Mouse (Mus musculus) testis, adult 2 months (tissue): ENCODE measurements around the gene Arhgap44. TPM values are rescaled to one million over a fixed set of nuclear protein-coding genes. Genes with fewer than 3 reads are reported as not detected.

Experiments
- H3K27ac ChIP-seq: fragments of 200-500 bp; 2 replicates; pipeline ENCODE4 v1.5.1; 2012; ENCODE audit warnings: low read depth, low read length; ENCODE audit not compliant: control insufficient read depth, insufficient read depth
- H3K27me3 ChIP-seq: fragments of 200-500 bp; 2 replicates; pipeline ENCODE4 v1.6.1; 2012; ENCODE audit warnings: mild to moderate bottlenecking, low read length, moderate library complexity; ENCODE audit not compliant: control insufficient read depth, insufficient read depth
- H3K36me3 ChIP-seq: fragments of 200-500 bp; 2 replicates; pipeline ENCODE4 v1.6.1; 2012; ENCODE audit warnings: mild to moderate bottlenecking, low read length; ENCODE audit not compliant: control insufficient read depth, insufficient read depth
- H3K4me1 ChIP-seq: fragments of 200-500 bp; 2 replicates; pipeline ENCODE4 v1.6.1; 2012; ENCODE audit warnings: low read length; ENCODE audit not compliant: control insufficient read depth, insufficient read depth
- H3K4me3 ChIP-seq: fragments of 200-500 bp; 2 replicates; pipeline ENCODE4 v1.5.1; 2012; ENCODE audit warnings: low read depth, mild to moderate bottlenecking, low read length, moderate library complexity, mixed read lengths; ENCODE audit not compliant: control insufficient read depth
- CTCF ChIP-seq: fragments of 200-500 bp; IDR thresholded peaks from 2 replicates; pipeline ENCODE4 v1.5.1; 2012; ENCODE audit warnings: low read depth, mild to moderate bottlenecking, inconsistent platforms, low read length, moderate library complexity; ENCODE audit not compliant: control insufficient read depth, insufficient read depth, insufficient replicate concordance
- POLR2A ChIP-seq: fragments of 200-500 bp; IDR thresholded peaks from 2 replicates; pipeline ENCODE4 v1.6.1; 2012; ENCODE audit warnings: low read depth, mild to moderate bottlenecking, inconsistent platforms, low read length, moderate library complexity; ENCODE audit not compliant: control insufficient read depth
- polyA plus RNA-seq: library from polyadenylated mRNA; depleted of rRNA; stranded (reverse); fragments of >200 nt; gene quantifications from 2 replicates; pipeline ENCODE4 v1.2.3, GENCODE M21; 2012

Arhgap44 gene
- polyA plus RNA-seq, 1 experiment = 8.6 TPM

DNA sequence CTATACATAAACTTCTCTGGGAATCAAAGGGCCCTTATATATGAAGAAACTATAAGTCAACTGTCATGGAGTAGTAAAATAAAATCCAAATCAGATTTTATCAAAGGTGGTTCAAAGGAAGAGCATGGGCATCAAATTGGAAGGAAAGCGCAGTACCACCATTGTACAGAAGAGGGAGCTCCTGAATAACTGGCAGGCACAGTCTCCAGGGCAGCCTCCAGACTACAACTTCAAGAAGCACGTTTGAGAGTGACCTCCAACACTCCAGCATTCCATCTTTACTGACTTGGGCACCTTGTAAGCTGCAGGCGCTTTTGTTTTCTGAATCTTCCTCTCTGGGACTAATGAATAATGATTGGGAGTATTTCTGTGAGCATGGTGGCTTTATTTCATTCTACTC, 34.5 kb upstream of the Arhgap44 start:
- TF ChIP-seq CTCF (peak; percentile 64; the same call in 1 of the 2 replicates), POLR2A (no peak)
- H3K4me3 ChIP-seq = no peak overlapping the region
- H3K27ac ChIP-seq = no peak overlapping the region
- H3K36me3 ChIP-seq = no peaks in the 10 kb centered on the region
- no peaks in the 10 kb centered on the region for H3K27me3 ChIP-seq
- H3K4me1 ChIP-seq = no peaks in the 10 kb centered on the region

DNA sequence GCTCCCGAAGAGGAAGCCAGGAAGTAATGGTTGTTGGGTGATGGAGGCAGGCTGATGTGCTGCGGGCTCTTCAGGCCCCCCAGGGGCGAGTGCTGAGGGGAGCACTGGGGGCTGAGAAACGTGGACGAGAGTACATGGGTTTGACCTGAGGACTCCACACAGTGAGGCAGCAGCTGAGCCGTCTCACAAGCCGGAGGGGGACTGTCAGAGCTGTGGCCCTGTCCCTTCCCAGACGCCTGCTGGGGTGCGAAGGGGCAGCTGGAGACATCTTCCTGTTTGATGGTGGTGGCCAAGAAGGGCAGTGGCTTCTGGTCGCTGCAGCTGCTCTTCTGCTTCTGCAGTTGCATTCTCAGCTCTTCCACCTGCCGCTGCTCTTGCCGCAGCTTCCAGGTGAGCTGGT, 24.2 kb upstream of the Arhgap44 start:
- no peaks in the 10 kb centered on the region for H3K27me3 ChIP-seq
- peak overlapping the region; percentile 22 for H3K4me3 ChIP-seq
- no peak overlapping the region for H3K27ac ChIP-seq
- no peaks in the 10 kb centered on the region for H3K36me3 ChIP-seq
- TF ChIP-seq CTCF (no peak), POLR2A (no peak)
- peaks cover 4% of the 10 kb centered on the region; the same call in 1 of the 2 replicates for H3K4me1 ChIP-seq

DNA sequence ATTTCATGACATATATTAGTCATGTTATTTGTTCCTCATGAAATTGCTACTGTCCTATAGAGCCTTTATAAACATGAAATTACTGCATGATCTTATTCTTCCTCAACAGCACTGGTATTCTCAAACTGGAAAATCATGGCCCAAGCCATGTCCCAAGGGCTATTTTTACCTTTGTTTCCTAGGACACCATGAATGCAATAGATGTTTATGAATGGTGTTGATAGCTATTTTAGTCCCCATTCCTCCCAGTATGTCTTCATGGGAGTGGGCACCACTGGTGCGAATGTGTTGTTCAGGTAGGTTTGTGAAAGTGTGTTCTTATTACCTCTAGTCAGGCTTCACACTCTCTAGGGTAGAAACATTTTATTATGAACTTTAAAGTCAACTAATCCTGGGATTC, 22.4 kb upstream of the Arhgap44 start:
- Histone ChIP-seq H3K4me1 (peaks cover 4% of the 10 kb centered on the region; the same call in 1 of the 2 replicates), H3K27me3 (no peaks in the 10 kb centered on the region), H3K4me3 (no peak overlapping the region), H3K27ac (no peak overlapping the region), H3K36me3 (no peaks in the 10 kb centered on the region)
- TF ChIP-seq CTCF (no peak), POLR2A (no peak)

DNA sequence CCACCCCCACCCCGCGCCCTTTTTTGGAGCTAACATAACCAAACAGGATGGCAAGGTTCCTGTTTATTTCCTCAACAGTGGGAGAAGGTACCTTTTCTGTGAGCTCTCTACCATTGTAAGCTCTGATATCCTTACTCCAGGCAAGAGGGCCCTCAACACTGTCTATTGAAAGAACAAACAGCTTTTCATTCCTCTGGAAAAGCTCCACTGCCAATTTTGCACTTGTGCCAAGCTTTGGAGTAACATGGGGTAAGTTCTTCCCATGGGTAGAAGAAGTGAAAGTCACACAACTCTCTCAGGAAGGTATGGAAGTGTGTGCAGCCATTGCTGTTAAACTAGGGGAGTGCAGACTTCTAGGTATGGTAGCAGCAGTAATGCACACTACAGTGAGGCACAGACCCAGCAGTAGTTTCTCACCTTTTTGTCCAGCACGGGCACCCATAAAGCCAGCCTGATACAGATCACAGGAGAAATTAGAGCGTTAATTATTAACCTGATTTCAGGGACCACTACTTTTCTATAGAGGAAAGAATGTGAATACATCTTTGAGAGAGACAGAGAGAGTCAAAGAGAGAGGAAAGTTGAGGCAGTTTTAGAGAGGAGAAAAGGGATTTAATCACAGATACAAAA, 7.5 kb upstream of the Arhgap44 start:
- no peaks in the 10 kb centered on the region for H3K27me3 ChIP-seq
- H3K27ac ChIP-seq = no peak overlapping the region
- H3K4me1 ChIP-seq = no peaks in the 10 kb centered on the region
- no peaks in the 10 kb centered on the region for H3K36me3 ChIP-seq
- H3K4me3 ChIP-seq = no peak overlapping the region
- TF ChIP-seq CTCF = no peak
- no peak for TF ChIP-seq POLR2A

DNA sequence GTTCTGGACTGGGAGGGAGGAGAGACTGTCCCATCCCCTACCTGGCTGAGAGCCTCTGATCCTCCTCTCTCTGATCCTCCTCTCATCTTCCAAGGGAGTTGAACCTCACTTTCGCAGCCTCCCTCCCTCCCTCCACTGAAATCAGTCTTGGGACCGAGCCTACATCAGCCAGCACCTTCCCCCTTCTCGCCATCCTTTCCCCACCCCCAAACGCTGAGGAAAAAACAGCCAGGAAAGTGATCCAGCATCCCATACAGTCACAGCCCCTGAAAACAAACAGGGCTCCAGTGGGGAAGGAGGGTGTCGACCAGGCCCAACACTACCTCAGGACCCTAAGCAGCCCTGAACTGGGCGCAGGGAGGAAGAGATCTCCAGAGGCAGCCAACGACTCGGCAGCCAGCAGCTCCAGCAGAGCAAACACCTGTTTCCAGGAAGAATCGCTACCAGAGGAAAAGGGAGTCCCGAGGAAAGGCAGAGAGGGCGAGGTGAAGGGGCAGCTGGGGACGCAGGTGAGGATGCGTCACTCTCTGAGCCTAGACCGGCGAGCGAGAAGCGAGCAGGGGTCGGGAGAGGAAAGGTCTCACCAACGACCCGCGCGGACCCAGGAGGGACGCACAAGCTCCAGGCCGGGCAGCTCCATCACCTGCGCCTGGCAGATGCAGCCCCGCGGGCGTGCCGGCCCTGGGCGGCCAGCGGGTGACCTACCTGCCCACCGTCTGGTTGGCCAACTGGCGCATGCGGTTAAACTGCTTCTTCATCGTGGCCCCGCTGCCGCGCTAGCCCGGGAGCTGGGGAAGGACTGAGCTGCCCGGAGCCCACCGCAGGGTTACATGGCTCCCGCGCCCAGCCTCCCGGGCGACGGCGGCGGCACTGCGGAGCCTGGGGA, 637 bp downstream of the Arhgap44 start:
- Histone ChIP-seq H3K27ac (0 out of 2 replicates have a peak overlapping the region, but pooled peaks have one; percentile 28), H3K27me3 (no peaks in the 10 kb centered on the region; the same call in 1 of the 2 replicates), H3K4me1 (peaks cover 21% of the 10 kb centered on the region), H3K4me3 (peak overlapping the region; percentile 93), H3K36me3 (no peaks in the 10 kb centered on the region)
- TF ChIP-seq POLR2A = no peak
- no peak for TF ChIP-seq CTCF

DNA sequence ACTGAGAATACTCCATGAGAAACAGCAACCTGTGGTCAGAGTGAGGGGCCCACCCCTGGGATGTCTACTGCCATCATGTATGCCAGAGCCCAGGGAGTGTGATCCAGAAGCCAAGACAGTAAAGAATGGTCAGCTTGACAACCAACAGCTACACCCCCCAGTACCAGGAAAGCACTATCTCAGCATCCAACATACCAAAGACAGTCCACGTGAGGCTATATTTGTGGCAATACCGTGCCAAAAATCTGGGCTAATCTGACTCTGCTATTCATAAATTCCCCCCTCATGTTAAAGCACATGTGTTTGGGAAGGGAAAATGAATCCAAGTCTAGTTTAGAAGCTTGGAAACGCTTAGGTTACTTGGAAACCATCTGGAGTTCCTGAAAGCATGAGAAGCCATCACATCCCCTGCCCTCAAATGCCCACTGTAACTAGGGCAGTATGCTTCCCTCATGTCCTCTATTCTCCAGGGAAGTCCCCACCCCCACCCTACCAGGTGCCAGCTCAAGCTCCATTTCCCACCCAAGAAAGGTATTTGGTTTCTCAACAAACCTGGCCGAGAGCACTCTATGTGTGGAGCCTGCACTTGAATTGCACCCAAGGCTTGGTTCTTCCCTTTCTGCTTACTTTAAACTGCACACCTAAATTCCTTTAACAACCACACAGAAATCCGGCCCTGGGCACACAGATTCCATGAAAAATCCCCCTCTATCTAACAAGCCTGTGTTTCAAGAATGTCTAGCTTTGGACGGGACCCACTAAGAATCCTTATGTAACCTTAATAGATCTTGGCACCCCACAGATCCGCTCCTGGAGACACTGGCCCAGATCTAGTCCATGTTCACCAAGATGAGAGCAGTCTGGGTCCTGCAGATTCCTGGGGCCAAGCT, 1.5 kb downstream of the Arhgap44 start:
- H3K4me3 ChIP-seq = peak overlapping the region; percentile 93
- 0 out of 2 replicates have a peak overlapping the region, but pooled peaks have one; percentile 28 for H3K27ac ChIP-seq
- no peaks in the 10 kb centered on the region; the same call in 1 of the 2 replicates for H3K27me3 ChIP-seq
- no peaks in the 10 kb centered on the region for H3K36me3 ChIP-seq
- TF ChIP-seq POLR2A (no peak), CTCF (no peak)
- peaks cover 21% of the 10 kb centered on the region for H3K4me1 ChIP-seq
